Comparison of ENCODE assay signal across 34 mouse cellular contexts in the genomic region with DNA sequence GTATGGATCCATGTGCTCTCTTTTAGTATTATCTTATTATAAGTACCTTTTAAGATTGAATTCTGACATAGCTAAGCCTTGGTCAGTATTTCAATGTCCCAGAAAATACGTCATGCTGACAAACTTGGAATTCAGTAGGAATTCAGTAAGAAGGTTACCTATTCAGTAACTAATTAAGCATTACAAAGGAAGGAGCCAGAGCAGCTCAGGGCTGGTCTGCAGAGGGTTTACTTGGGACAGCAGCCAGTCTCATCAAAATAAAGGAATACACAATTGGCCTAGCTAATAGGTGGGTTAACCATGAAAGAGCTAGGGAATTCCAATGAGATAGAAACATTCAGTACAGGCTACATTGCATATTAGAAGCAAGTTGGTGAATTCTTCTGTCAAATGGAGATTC. TPM values are rescaled to one million over a fixed set of nuclear protein-coding genes. Genes with fewer than 3 reads are reported as not detected.
"Had no signal": no experiment of that assay in that cellular context is flagged by ENCODE, and none has a peak within 500 bp of the region (broad histone marks: within the 10 kb centered on the region; RNA-seq: fewer than 3 reads in every experiment).

No protein-coding gene starts in this region.

RNA-seq across cellular contexts. Expression of gene Olfr1065, which starts 8.3 kb away (rescaled TPM):
- total RNA-seq: common myeloid progenitor, adult 5-6 weeks; forebrain, postnatal 0 days; gastrocnemius, adult 18-20 months; gastrocnemius, adult 2 months; gastrocnemius, adult 8-10 months; gastrocnemius, postnatal 10 days; gastrocnemius, postnatal 14 days; gastrocnemius, postnatal 25 days; gastrocnemius, postnatal 36 days; gastrocnemius, postnatal 4 days; granulocyte monocyte progenitor cell, adult 5-6 weeks; heart, adult 18-20 months; heart, adult 2 months; heart, adult 8-10 months had no signal
- polyA plus RNA-seq: cortical plate, adult 2 months; embryonic facial prominence, embryonic 10.5 days; embryonic facial prominence, embryonic 11.5 days; embryonic facial prominence, embryonic 12.5 days; embryonic facial prominence, embryonic 13.5 days; erythroblast, embryonic 14.5 days; forebrain, embryonic 10.5 days; forebrain, embryonic 11.5 days; forebrain, embryonic 12.5 days; forebrain, embryonic 13.5 days; forebrain, embryonic 14.5 days; forebrain, embryonic 15.5 days; forebrain, embryonic 16.5 days; forebrain, postnatal 0 days; frontal cortex, adult 2 months; gonadal fat pad, adult 2 months; heart, adult 2 months; heart, embryonic 10.5 days; heart, embryonic 11.5 days; heart, embryonic 12.5 days had no signal

RNA-seq across cellular contexts. Expression of gene Olfr1066, which starts 14.0 kb away (rescaled TPM):
- total RNA-seq: common myeloid progenitor, adult 5-6 weeks; forebrain, postnatal 0 days; gastrocnemius, adult 18-20 months; gastrocnemius, adult 2 months; gastrocnemius, adult 8-10 months; gastrocnemius, postnatal 10 days; gastrocnemius, postnatal 14 days; gastrocnemius, postnatal 25 days; gastrocnemius, postnatal 36 days; gastrocnemius, postnatal 4 days; granulocyte monocyte progenitor cell, adult 5-6 weeks; heart, adult 18-20 months; heart, adult 2 months; heart, adult 8-10 months had no signal
- polyA plus RNA-seq: cortical plate, adult 2 months; embryonic facial prominence, embryonic 10.5 days; embryonic facial prominence, embryonic 11.5 days; embryonic facial prominence, embryonic 12.5 days; embryonic facial prominence, embryonic 13.5 days; embryonic facial prominence, embryonic 14.5 days; embryonic facial prominence, embryonic 15.5 days; erythroblast, embryonic 14.5 days; forebrain, embryonic 10.5 days; forebrain, embryonic 11.5 days; forebrain, embryonic 12.5 days; forebrain, embryonic 13.5 days; forebrain, embryonic 14.5 days; forebrain, embryonic 15.5 days; forebrain, embryonic 16.5 days; forebrain, postnatal 0 days; frontal cortex, adult 2 months; gonadal fat pad, adult 2 months; heart, adult 2 months; heart, embryonic 10.5 days; heart, embryonic 11.5 days; heart, embryonic 12.5 days had no signal

RNA-seq across cellular contexts. Expression of gene Olfr1062, which starts 15.6 kb away (rescaled TPM):
- total RNA-seq: common myeloid progenitor, adult 5-6 weeks; forebrain, postnatal 0 days; gastrocnemius, adult 18-20 months; gastrocnemius, adult 2 months; gastrocnemius, adult 8-10 months; gastrocnemius, postnatal 10 days; gastrocnemius, postnatal 14 days; gastrocnemius, postnatal 25 days; gastrocnemius, postnatal 36 days; gastrocnemius, postnatal 4 days; granulocyte monocyte progenitor cell, adult 5-6 weeks; heart, adult 18-20 months; heart, adult 2 months; heart, adult 8-10 months had no signal
- polyA plus RNA-seq: cortical plate, adult 2 months; embryonic facial prominence, embryonic 10.5 days; embryonic facial prominence, embryonic 11.5 days; embryonic facial prominence, embryonic 12.5 days; embryonic facial prominence, embryonic 13.5 days; embryonic facial prominence, embryonic 14.5 days; erythroblast, embryonic 14.5 days; forebrain, embryonic 10.5 days; forebrain, embryonic 11.5 days; forebrain, embryonic 12.5 days; forebrain, embryonic 13.5 days; forebrain, embryonic 14.5 days; forebrain, embryonic 15.5 days; forebrain, embryonic 16.5 days; forebrain, postnatal 0 days; frontal cortex, adult 2 months; gonadal fat pad, adult 2 months; heart, adult 2 months; heart, embryonic 10.5 days; heart, embryonic 11.5 days; heart, embryonic 12.5 days had no signal

RNA-seq across cellular contexts. Expression of gene Olfr1061, which starts 28.3 kb away (rescaled TPM):
- total RNA-seq: common myeloid progenitor, adult 5-6 weeks; forebrain, postnatal 0 days; gastrocnemius, adult 18-20 months; gastrocnemius, adult 2 months; gastrocnemius, adult 8-10 months; gastrocnemius, postnatal 10 days; gastrocnemius, postnatal 14 days; gastrocnemius, postnatal 25 days; gastrocnemius, postnatal 36 days; gastrocnemius, postnatal 4 days; granulocyte monocyte progenitor cell, adult 5-6 weeks; heart, adult 18-20 months; heart, adult 2 months; heart, adult 8-10 months had no signal
- polyA plus RNA-seq: cortical plate, adult 2 months; embryonic facial prominence, embryonic 10.5 days; embryonic facial prominence, embryonic 11.5 days; embryonic facial prominence, embryonic 12.5 days; embryonic facial prominence, embryonic 13.5 days; embryonic facial prominence, embryonic 14.5 days; embryonic facial prominence, embryonic 15.5 days; erythroblast, embryonic 14.5 days; forebrain, embryonic 10.5 days; forebrain, embryonic 11.5 days; forebrain, embryonic 12.5 days; forebrain, embryonic 13.5 days; forebrain, embryonic 14.5 days; forebrain, embryonic 15.5 days; forebrain, embryonic 16.5 days; forebrain, postnatal 0 days; frontal cortex, adult 2 months; gonadal fat pad, adult 2 months; heart, adult 2 months; heart, embryonic 10.5 days; heart, embryonic 11.5 days; heart, embryonic 12.5 days had no signal

RNA-seq across cellular contexts. Expression of gene Olfr228, which starts 45.1 kb away (rescaled TPM):
- total RNA-seq: common myeloid progenitor, adult 5-6 weeks; forebrain, postnatal 0 days; gastrocnemius, adult 18-20 months; gastrocnemius, adult 2 months; gastrocnemius, adult 8-10 months; gastrocnemius, postnatal 10 days; gastrocnemius, postnatal 14 days; gastrocnemius, postnatal 25 days; gastrocnemius, postnatal 36 days; gastrocnemius, postnatal 4 days; granulocyte monocyte progenitor cell, adult 5-6 weeks; heart, adult 18-20 months; heart, adult 2 months; heart, adult 8-10 months had no signal
- polyA plus RNA-seq: cortical plate, adult 2 months; embryonic facial prominence, embryonic 10.5 days; embryonic facial prominence, embryonic 11.5 days; embryonic facial prominence, embryonic 12.5 days; embryonic facial prominence, embryonic 13.5 days; erythroblast, embryonic 14.5 days; forebrain, embryonic 10.5 days; forebrain, embryonic 11.5 days; forebrain, embryonic 12.5 days; forebrain, embryonic 13.5 days; forebrain, embryonic 14.5 days; forebrain, embryonic 15.5 days; forebrain, embryonic 16.5 days; forebrain, postnatal 0 days; frontal cortex, adult 2 months; gonadal fat pad, adult 2 months; heart, adult 2 months; heart, embryonic 10.5 days; heart, embryonic 11.5 days; heart, embryonic 12.5 days had no signal
